Mouse (Mus musculus): ENCODE data around the gene Hoxb6. TPM values are rescaled to one million over a fixed set of nuclear protein-coding genes. Genes with fewer than 3 reads are reported as not detected.

Hoxb6 gene
- polyA plus RNA-seq, 1 experiment = not detected

- no peaks in the 10 kb centered on the region for H3K36me3 ChIP-seq (ENCODE audit: control insufficient read depth, insufficient read depth)
- no peak overlapping the region for H3K4me3 ChIP-seq
- peaks cover 68% of the 10 kb centered on the region for H3K27me3 ChIP-seq (ENCODE audit: control insufficient read depth, insufficient read depth, insufficient read length)
- no peaks in the 10 kb centered on the region for H3K79me2 ChIP-seq (ENCODE audit: control insufficient read depth, insufficient read depth)
- H3ac ChIP-seq (ENCODE audit: control insufficient read depth, insufficient read length) = no peak overlapping the region
- no peak overlapping the region for H3K4me2 ChIP-seq (ENCODE audit: low read depth)
- TF ChIP-seq E2F4 (IDR thresholded peaks at IDR 0.05; ENCODE audit: insufficient read depth) = no peak
- no peak for TF ChIP-seq REST (IDR thresholded peaks at IDR 0.05; ENCODE audit: insufficient read depth, insufficient read length)
- TF ChIP-seq TCF3 (IDR thresholded peaks at IDR 0.05; ENCODE audit: insufficient read length, low read depth) = no peak
- TF ChIP-seq MYOD1 (IDR thresholded peaks at IDR 0.05; ENCODE audit: control insufficient read depth in 1 of 3, insufficient read length in 2 of 3, low read depth in 2 of 3) = no peak
- TF ChIP-seq SRF (IDR thresholded peaks at IDR 0.05; ENCODE audit: control insufficient read depth, insufficient read length, low read depth) = no peak
- TF ChIP-seq POLR2A (IDR thresholded peaks at IDR 0.05; ENCODE audit: insufficient read length, low read depth) = no peak
These were observed 53.1 kb downstream of the Hoxb6 start for GRCm38 (mm10) chr11:96345220-96345892.

- TF ChIP-seq TCF12 (IDR thresholded peaks at IDR 0.05; ENCODE audit: insufficient read depth, poor library complexity, severe bottlenecking) (no peak), MYOD1 (IDR thresholded peaks at IDR 0.05; ENCODE audit: control insufficient read depth in 1 of 3, insufficient read length in 2 of 3, low read depth in 2 of 3) (no peak), CEBPB (IDR thresholded peaks at IDR 0.05; ENCODE audit: insufficient read depth, poor library complexity, severe bottlenecking) (no peak), USF1 (IDR thresholded peaks at IDR 0.05; ENCODE audit: low read depth) (no peak), REST (IDR thresholded peaks at IDR 0.05; ENCODE audit: insufficient read depth, insufficient read length) (no peak), POLR2AphosphoS2 (IDR thresholded peaks at IDR 0.05; ENCODE audit: insufficient read length, low read depth) (no peak), SRF (IDR thresholded peaks at IDR 0.05; ENCODE audit: control insufficient read depth, insufficient read length, low read depth) (no peak), MYOG (IDR thresholded peaks at IDR 0.05; ENCODE audit: control insufficient read depth in 1 of 3, insufficient read depth in 1 of 3, insufficient read length in 2 of 3, low read depth in 2 of 3) (no peak), MAX (IDR thresholded peaks at IDR 0.05; ENCODE audit: low read depth) (no peak), E2F4 (IDR thresholded peaks at IDR 0.05; ENCODE audit: insufficient read depth) (no peak), POLR2A (IDR thresholded peaks at IDR 0.05; ENCODE audit: insufficient read length, low read depth) (no peak), TCF3 (IDR thresholded peaks at IDR 0.05; ENCODE audit: insufficient read length, low read depth) (no peak)
- Histone ChIP-seq H3ac (ENCODE audit: control insufficient read depth, insufficient read length) (no peak overlapping the region), H3K4me2 (ENCODE audit: low read depth) (no peak overlapping the region), H3K36me3 (ENCODE audit: control insufficient read depth, insufficient read depth) (no peaks in the 10 kb centered on the region), H3K79me2 (ENCODE audit: control insufficient read depth, insufficient read depth) (no peaks in the 10 kb centered on the region), H3K4me3 (no peak overlapping the region), H3K27me3 (ENCODE audit: control insufficient read depth, insufficient read depth, insufficient read length) (peaks cover 60% of the 10 kb centered on the region)
These were observed 53.9 kb downstream of the Hoxb6 start for GRCm38 (mm10) chr11:96345893-96346806.

- Histone ChIP-seq H3K79me2 (ENCODE audit: control insufficient read depth, insufficient read depth) (no peaks in the 10 kb centered on the region), H3K4me2 (ENCODE audit: low read depth) (no peak overlapping the region), H3K4me3 (no peak overlapping the region), H3K36me3 (ENCODE audit: control insufficient read depth, insufficient read depth) (no peaks in the 10 kb centered on the region), H3ac (ENCODE audit: control insufficient read depth, insufficient read length) (no peak overlapping the region), H3K27me3 (ENCODE audit: control insufficient read depth, insufficient read depth, insufficient read length) (peaks cover 56% of the 10 kb centered on the region)
- TF ChIP-seq POLR2A (IDR thresholded peaks at IDR 0.05; ENCODE audit: insufficient read length, low read depth) (no peak), TCF3 (IDR thresholded peaks at IDR 0.05; ENCODE audit: insufficient read length, low read depth) (no peak), MYOD1 (IDR thresholded peaks at IDR 0.05; ENCODE audit: control insufficient read depth in 1 of 3, insufficient read length in 2 of 3, low read depth in 2 of 3) (no peak), TCF12 (IDR thresholded peaks at IDR 0.05; ENCODE audit: insufficient read depth, poor library complexity, severe bottlenecking) (no peak), REST (IDR thresholded peaks at IDR 0.05; ENCODE audit: insufficient read depth, insufficient read length) (no peak), MAX (IDR thresholded peaks at IDR 0.05; ENCODE audit: low read depth) (no peak), MYOG (IDR thresholded peaks at IDR 0.05; ENCODE audit: control insufficient read depth in 1 of 3, insufficient read depth in 1 of 3, insufficient read length in 2 of 3, low read depth in 2 of 3) (no peak), E2F4 (IDR thresholded peaks at IDR 0.05; ENCODE audit: insufficient read depth) (no peak), SRF (IDR thresholded peaks at IDR 0.05; ENCODE audit: control insufficient read depth, insufficient read length, low read depth) (no peak), POLR2AphosphoS2 (IDR thresholded peaks at IDR 0.05; ENCODE audit: insufficient read length, low read depth) (no peak), CEBPB (IDR thresholded peaks at IDR 0.05; ENCODE audit: insufficient read depth, poor library complexity, severe bottlenecking) (no peak), USF1 (IDR thresholded peaks at IDR 0.05; ENCODE audit: low read depth) (no peak)
These were observed 54.7 kb downstream of the Hoxb6 start for GRCm38 (mm10) chr11:96346916-96347520.

GRCm38 (mm10) chr11:96347717-96348116, 55.4 kb downstream of the Hoxb6 start:
- no peak for TF ChIP-seq CEBPB (IDR thresholded peaks at IDR 0.05; ENCODE audit: insufficient read depth, poor library complexity, severe bottlenecking)
- H3K4me2 ChIP-seq (ENCODE audit: low read depth) = no peak overlapping the region

More at GRCm38 (mm10) chr11:96347717-96348116, 55.4 kb downstream of the Hoxb6 start:
- H3ac ChIP-seq (ENCODE audit: control insufficient read depth, insufficient read length) = no peak overlapping the region
- no peak overlapping the region for H3K4me3 ChIP-seq
- H3K79me2 ChIP-seq (ENCODE audit: control insufficient read depth, insufficient read depth) = no peaks in the 10 kb centered on the region
- no peaks in the 10 kb centered on the region for H3K36me3 ChIP-seq (ENCODE audit: control insufficient read depth, insufficient read depth)
- peaks cover 61% of the 10 kb centered on the region for H3K27me3 ChIP-seq (ENCODE audit: control insufficient read depth, insufficient read depth, insufficient read length)
